Mouse (Mus musculus) heart, embryonic 13.5 days (tissue): Measurements from ENCODE around the gene Cul4a. TPM values are rescaled to one million over a fixed set of nuclear protein-coding genes. Genes with fewer than 3 reads are reported as not detected.
A peak's percentile ranks its signal among the peaks of the same experiment; 100 is the strongest.
"Not testable (repeated sequence)": the region's sequence is repeated elsewhere in the genome, so short reads cannot be mapped to it uniquely, and the experiment has no call there.

Source experiments
- ATAC-seq: fragments of 200-750 bp; cut with Nextera tagmentation; 2 replicates; pipeline ENCODE4 v1.8.0; 2017; ENCODE audit warnings: moderate TSS enrichment; ENCODE audit not compliant: insufficient number of reproducible peaks, low FRiP score, low TSS enrichment; ENCODE audit errors: extremely low read depth
- H3K27ac ChIP-seq: fragments of 300-500 bp; sonication (generic); replicated peaks from 2 replicates; pipeline ENCODE4 v1.5.1; 2015; ENCODE audit warnings: moderate library complexity, mild to moderate bottlenecking, inconsistent platforms
- H3K27me3 ChIP-seq: fragments of 300-500 bp; sonication (generic); replicated peaks from 2 replicates; pipeline ENCODE4 v1.6.1; 2015; ENCODE audit warnings: mild to moderate bottlenecking, inconsistent platforms
- H3K36me3 ChIP-seq: fragments of 300-500 bp; sonication (generic); 2 replicates; pipeline ENCODE4 v1.6.1; 2015; ENCODE audit warnings: mild to moderate bottlenecking, inconsistent platforms
- H3K4me1 ChIP-seq: fragments of 300-500 bp; sonication (generic); 2 replicates; pipeline ENCODE4 v1.6.1; 2015; ENCODE audit warnings: inconsistent platforms
- H3K4me2 ChIP-seq: fragments of 300-500 bp; sonication (generic); 2 replicates; pipeline ENCODE4 v1.6.1; 2015; ENCODE audit warnings: inconsistent platforms, mild to moderate bottlenecking, moderate library complexity
- H3K4me3 ChIP-seq: fragments of 300-500 bp; sonication (generic); 2 replicates; pipeline ENCODE4 v1.5.1; 2015; ENCODE audit warnings: moderate library complexity, mild to moderate bottlenecking, inconsistent platforms
- H3K9ac ChIP-seq: fragments of 300-500 bp; sonication (generic); 2 replicates; pipeline ENCODE4 v1.6.1; 2015; ENCODE audit warnings: inconsistent platforms, mild to moderate bottlenecking, moderate library complexity
- H3K9me3 ChIP-seq: fragments of 300-500 bp; sonication (generic); 2 replicates; pipeline ENCODE4 v1.6.1; 2016; ENCODE audit warnings: inconsistent platforms
- WGBS: fragments of 180-500 bp; shearing (Covaris S2); methylation state at CpG from one replicate; pipeline ENCODE4 v1.1.7; 2015; ENCODE audit warnings: mixed read lengths; 5-methylcytosine and 5-hydroxymethylcytosine counted together
- polyA plus RNA-seq: library from polyadenylated mRNA; unstranded; fragments of >200 nt; fragmentation: Nextera tagmentation; extraction: Ambion mirVana; gene quantifications from 2 replicates; pipeline ENCODE4 v1.2.1, GENCODE M21; 2015

Gene Cul4a
- 99.5 and 102 TPM in 2 replicates for polyA plus RNA-seq

- Histone ChIP-seq H3K4me3 (peak within 1 kb of the TSS; percentile 94), H3K9ac (peak within 1 kb of the TSS; percentile 98), H3K4me1 (peaks cover 49% of the 10 kb centered on the region), H3K36me3 (peaks cover 28% of the 10 kb centered on the region), H3K9me3 (no peaks in the 10 kb centered on the region), H3K27ac (peak within 1 kb of the TSS; percentile 91), H3K27me3 (no peaks in the 10 kb centered on the region), H3K4me2 (peak within 1 kb of the TSS; percentile 91)
- WGBS = under 1% methylated on average over 82 of the region's 87 CpGs
- ATAC-seq = peak; percentile 91
Measured at GRCm38 (mm10) chr8:13105087-13105881, at the start of gene Cul4a, which contains the start of gene Pcid2. Gene Cul4a (plus strand): TSS chr8:13105621. Gene Pcid2 (minus strand): TSS chr8:13105459.

- H3K4me3 ChIP-seq = no peak overlapping the region
- 0 out of 2 replicates have a peak, but pooled peaks cover 5% of the 10 kb centered on the region for H3K27me3 ChIP-seq
- no peaks in the 10 kb centered on the region for H3K36me3 ChIP-seq
- ATAC-seq = no peak
- no peak overlapping the region for H3K27ac ChIP-seq
- 86% methylated on average over 4 of the region's 4 CpGs for WGBS
- H3K4me2 ChIP-seq = no peak overlapping the region
- H3K9ac ChIP-seq = no peak overlapping the region
- H3K9me3 ChIP-seq = no peaks in the 10 kb centered on the region
- H3K4me1 ChIP-seq = peaks cover 4% of the 10 kb centered on the region; the same call in 1 of the 2 replicates
Measured at GRCm38 (mm10) chr8:13057351-13057750, 48.1 kb upstream of the Cul4a start.

GRCm38 (mm10) chr8:13060441-13061150, 44.8 kb upstream of the Cul4a start, which contains the start of gene Proz:
Gene Proz (plus strand): TSS chr8:13060914.
- H3K4me3 ChIP-seq = no peak within 1 kb of the TSS
- no peaks in the 10 kb centered on the region for H3K9me3 ChIP-seq
- no peak within 1 kb of the TSS for H3K4me2 ChIP-seq
- H3K27ac ChIP-seq = no peak within 1 kb of the TSS
- H3K27me3 ChIP-seq = 0 out of 2 replicates have a peak, but pooled peaks cover 10% of the 10 kb centered on the region
- no peaks in the 10 kb centered on the region for H3K36me3 ChIP-seq
- H3K4me1 ChIP-seq = peaks cover 4% of the 10 kb centered on the region; the same call in 1 of the 2 replicates
- ATAC-seq = no peak
- no peak within 1 kb of the TSS for H3K9ac ChIP-seq
- 66% methylated on average over 17 of the region's 17 CpGs for WGBS

GRCm38 (mm10) chr8:13063112-13063511, 42.3 kb upstream of the Cul4a start:
- no peak overlapping the region for H3K27ac ChIP-seq
- 0 out of 2 replicates have a peak, but pooled peaks cover 10% of the 10 kb centered on the region for H3K27me3 ChIP-seq
- H3K4me3 ChIP-seq = no peak overlapping the region
- peaks cover 2% of the 10 kb centered on the region; the same call in 1 of the 2 replicates for H3K4me1 ChIP-seq
- no peaks in the 10 kb centered on the region for H3K36me3 ChIP-seq
- H3K4me2 ChIP-seq = no peak overlapping the region
- no peak for ATAC-seq
- no peak overlapping the region for H3K9ac ChIP-seq
- H3K9me3 ChIP-seq = no peaks in the 10 kb centered on the region
- 70% methylated on average over 16 of the region's 16 CpGs for WGBS

- Histone ChIP-seq H3K36me3 (peaks cover 60% of the 10 kb centered on the region), H3K4me3 (no peak overlapping the region), H3K4me2 (no peak overlapping the region), H3K9me3 (no peaks in the 10 kb centered on the region), H3K27ac (no peak overlapping the region), H3K9ac (no peak overlapping the region), H3K27me3 (no peaks in the 10 kb centered on the region), H3K4me1 (no peaks in the 10 kb centered on the region)
- ATAC-seq = no peak
- WGBS = 89% methylated on average over 11 of the region's 11 CpGs
Measured at GRCm38 (mm10) chr8:13073255-13073654, 32.2 kb upstream of the Cul4a start.

- Histone ChIP-seq H3K27me3 (no peaks in the 10 kb centered on the region), H3K4me2 (no peak overlapping the region), H3K4me1 (no peaks in the 10 kb centered on the region), H3K36me3 (peaks cover 77% of the 10 kb centered on the region), H3K9me3 (no peaks in the 10 kb centered on the region), H3K9ac (no peak overlapping the region), H3K4me3 (no peak overlapping the region), H3K27ac (no peak overlapping the region)
- no peak for ATAC-seq
- 88% methylated on average over 8 of the region's 8 CpGs for WGBS
Measured at GRCm38 (mm10) chr8:13075044-13075443, 30.4 kb upstream of the Cul4a start.

GRCm38 (mm10) chr8:13075579-13075978, 29.8 kb upstream of the Cul4a start:
- H3K27me3 ChIP-seq, H3K9me3 ChIP-seq, H3K4me1 ChIP-seq, H3K4me2 ChIP-seq, H3K9ac ChIP-seq, H3K27ac ChIP-seq, H3K4me3 ChIP-seq, ATAC-seq: not testable (repeated sequence)
- peaks cover 82% of the 10 kb centered on the region for H3K36me3 ChIP-seq
- 94% methylated on average over 1 of the region's 1 CpGs for WGBS

- Histone ChIP-seq H3K9ac (no peak overlapping the region), H3K4me1 (no peaks in the 10 kb centered on the region), H3K36me3 (peaks cover 99% of the 10 kb centered on the region), H3K27ac (no peak overlapping the region), H3K9me3 (no peaks in the 10 kb centered on the region), H3K27me3 (no peaks in the 10 kb centered on the region), H3K4me3 (no peak overlapping the region), H3K4me2 (no peak overlapping the region)
- no peak for ATAC-seq
- 84% methylated on average over 7 of the region's 7 CpGs for WGBS
Measured at GRCm38 (mm10) chr8:13077542-13077941, 27.9 kb upstream of the Cul4a start.

- H3K36me3 ChIP-seq = peaks cover 34% of the 10 kb centered on the region
- H3K4me3 ChIP-seq = peak overlapping the region; percentile 94
- H3K9me3 ChIP-seq = no peaks in the 10 kb centered on the region
- ATAC-seq = peak; percentile 39
- peaks cover 43% of the 10 kb centered on the region for H3K4me1 ChIP-seq
- H3K27me3 ChIP-seq = no peaks in the 10 kb centered on the region
- peak overlapping the region; percentile 91 for H3K27ac ChIP-seq
- WGBS = under 1% methylated on average over 45 of the region's 45 CpGs
- H3K4me2 ChIP-seq = peak overlapping the region; percentile 91
- H3K9ac ChIP-seq = peak overlapping the region; percentile 93
Measured at GRCm38 (mm10) chr8:13104691-13105086, 732 bp upstream of the Cul4a start.

GRCm38 (mm10) chr8:13105908-13106551, 609 bp downstream of the Cul4a start:
- ATAC-seq = peak; percentile 49
- Histone ChIP-seq H3K36me3 (peaks cover 26% of the 10 kb centered on the region), H3K4me3 (peak overlapping the region; percentile 94), H3K9me3 (no peaks in the 10 kb centered on the region), H3K4me1 (peaks cover 55% of the 10 kb centered on the region), H3K27me3 (no peaks in the 10 kb centered on the region), H3K4me2 (peak overlapping the region; percentile 91), H3K9ac (peak overlapping the region; percentile 98), H3K27ac (peak overlapping the region; percentile 90)
- WGBS = under 1% methylated on average over 62 of the region's 63 CpGs
